Mouse (Mus musculus) heart, adult 10 weeks (tissue): ENCODE measurements around the gene Atr. TPM values are rescaled to one million over a fixed set of nuclear protein-coding genes. Genes with fewer than 3 reads are reported as not detected.

ENCODE experiments used
- polyA plus RNA-seq: library from polyadenylated mRNA; stranded (reverse); fragments of 350-450 nt; fragmentation: Illumina TruSeq; extraction: RNeasy Lipid Tissue Mini Kit (QIAGEN cat#74804); gene quantifications from one replicate; pipeline ENCODE4 v1.2.3, GENCODE M21; 2014; ENCODE audit warnings: low read depth, low replicate concordance

The Atr gene
- polyA plus RNA-seq = 7.6 TPM

DNA sequence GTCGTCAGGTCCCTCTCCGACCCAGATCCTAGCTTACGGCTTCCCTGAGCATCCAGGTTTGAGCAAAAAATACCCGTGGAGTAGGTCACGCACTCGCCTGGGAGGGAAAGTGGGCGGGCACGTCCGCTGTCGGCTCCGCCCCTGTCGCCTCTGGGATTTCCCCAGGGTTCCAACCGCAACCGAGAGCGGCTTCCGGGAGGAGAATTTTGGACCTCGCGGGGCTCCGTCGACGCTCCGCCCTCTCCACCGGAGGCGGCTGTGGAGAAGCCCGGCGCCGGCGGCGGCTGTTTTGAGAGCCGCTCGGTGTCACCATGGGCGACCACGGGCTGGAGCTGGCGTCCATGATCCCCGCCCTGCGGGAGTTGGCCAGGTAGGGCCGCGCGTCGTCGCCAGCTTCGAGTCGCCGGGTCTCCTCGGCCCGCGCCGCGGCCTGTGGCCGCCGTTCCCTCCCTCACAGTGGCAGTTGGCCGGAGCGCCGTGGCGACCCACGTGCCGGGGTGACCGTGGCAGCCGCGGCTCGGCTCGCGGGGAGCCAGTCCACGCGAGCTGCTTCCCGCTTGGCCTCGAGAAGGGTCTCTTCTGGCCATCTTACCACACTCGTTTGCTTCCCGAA is at the start of gene Atr:
Gene Atr (plus strand): TSS at position 184 of the 613 bp plus-strand sequence.

GRCm38 (mm10) chr9:95844825-95845460 is 12.5 kb upstream of the Atr start, which contains the start of gene Pls1:
Gene Pls1 (minus strand): TSS chr9:95845311.

DNA sequence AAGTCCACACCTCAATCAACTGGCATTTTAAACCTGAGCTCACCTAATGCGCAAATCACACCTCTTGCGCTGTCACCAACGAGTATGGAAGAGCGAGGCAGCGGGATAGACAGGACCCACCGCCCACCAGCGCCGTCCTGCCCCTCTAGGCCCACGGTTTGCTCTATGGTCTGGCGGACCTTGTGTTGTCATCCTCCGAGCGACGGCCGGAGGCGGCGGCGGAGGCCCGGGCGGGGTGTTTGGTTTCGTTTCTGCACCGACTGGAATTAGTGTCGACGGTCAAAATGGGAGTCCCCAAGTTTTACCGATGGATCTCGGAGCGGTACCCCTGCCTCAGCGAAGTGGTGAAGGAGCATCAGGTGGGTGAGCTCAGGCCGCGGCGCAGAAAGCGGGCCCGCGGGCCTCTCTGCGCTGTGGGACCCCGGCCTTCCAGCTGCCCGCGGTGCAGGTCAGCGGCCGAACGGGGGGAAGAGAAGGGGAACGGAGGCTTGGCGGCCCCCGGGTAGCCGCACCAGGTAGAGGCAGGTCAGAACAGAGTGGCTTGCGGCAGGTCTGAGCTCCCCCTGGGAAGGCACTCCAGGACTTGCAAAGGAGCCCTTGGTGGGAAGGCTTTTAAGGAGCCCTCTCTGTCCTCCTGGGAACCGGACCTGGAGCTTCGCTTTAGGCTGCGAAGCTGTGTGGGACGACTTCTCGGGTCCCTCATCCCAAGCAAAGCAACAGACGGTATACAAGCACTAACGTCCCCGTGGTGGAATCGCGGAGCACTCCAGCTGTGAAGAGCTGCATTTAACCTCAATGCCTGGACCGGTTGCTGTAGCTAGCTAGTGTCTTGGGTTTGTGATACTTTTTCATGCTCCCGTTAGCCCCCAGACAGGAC is 97.4 kb downstream of the Atr start, which contains the start of gene Xrn1:
Gene Xrn1 (plus strand): TSS at position 176 of the 877 bp plus-strand sequence.

Other genes with a start within 250 kb of the Atr start
- gene Pcolce2, start 220.0 kb upstream of the Atr start, polyA plus RNA-seq = 12.8 TPM
- 7.7 TPM for gene Trpc1, start 107.2 kb upstream of the Atr start, polyA plus RNA-seq
- gene Pls1, start 12.3 kb upstream of the Atr start, polyA plus RNA-seq = 0.16 TPM
- gene Xrn1, start 97.2 kb downstream of the Atr start, polyA plus RNA-seq = 8.5 TPM